Mouse (Mus musculus) bone marrow, adult 2 months (tissue): ENCODE measurements around the gene Chst3.

Experiments used
- CTCF ChIP-seq: fragments of 200-500 bp; IDR thresholded peaks from 2 replicates; pipeline ENCODE4 v1.5.1; 2011; ENCODE audit warnings: low read length, control low read depth; ENCODE audit not compliant: control insufficient read depth, insufficient read depth
- POLR2A ChIP-seq: fragments of 200-500 bp; IDR thresholded peaks from 2 replicates; pipeline ENCODE4 v1.6.1; 2011; ENCODE audit warnings: low read depth, mild to moderate bottlenecking, control low read depth, low read length, borderline replicate concordance; ENCODE audit not compliant: control insufficient read depth

- TF ChIP-seq CTCF (no peak), POLR2A (no peak)
Measured at GRCm38 (mm10) chr10:60186191-60186945, 32.7 kb downstream of the Chst3 start.
